Mouse (Mus musculus): ENCODE data around the gene Ky. TPM values are rescaled to one million over a fixed set of nuclear protein-coding genes. Genes with fewer than 3 reads are reported as not detected.

The Ky gene
- total RNA-seq, 2 experiments from 2014 or later = 3.1 to 3.9 TPM

GRCm38 (mm10) chr9:102544773-102545366, 39.3 kb downstream of the Ky start:
- peak; percentile 88 to 89 for DNase-seq (ENCODE audit: low spot score in 2 of 2)
- intact Hi-C loops (cut with DNase I) = loop anchor here (5.0 to 10.0 kb wide), 4 partner anchors 143 to 1230 kb away; partner anchors contain the start of gene Ephb1

DNA sequence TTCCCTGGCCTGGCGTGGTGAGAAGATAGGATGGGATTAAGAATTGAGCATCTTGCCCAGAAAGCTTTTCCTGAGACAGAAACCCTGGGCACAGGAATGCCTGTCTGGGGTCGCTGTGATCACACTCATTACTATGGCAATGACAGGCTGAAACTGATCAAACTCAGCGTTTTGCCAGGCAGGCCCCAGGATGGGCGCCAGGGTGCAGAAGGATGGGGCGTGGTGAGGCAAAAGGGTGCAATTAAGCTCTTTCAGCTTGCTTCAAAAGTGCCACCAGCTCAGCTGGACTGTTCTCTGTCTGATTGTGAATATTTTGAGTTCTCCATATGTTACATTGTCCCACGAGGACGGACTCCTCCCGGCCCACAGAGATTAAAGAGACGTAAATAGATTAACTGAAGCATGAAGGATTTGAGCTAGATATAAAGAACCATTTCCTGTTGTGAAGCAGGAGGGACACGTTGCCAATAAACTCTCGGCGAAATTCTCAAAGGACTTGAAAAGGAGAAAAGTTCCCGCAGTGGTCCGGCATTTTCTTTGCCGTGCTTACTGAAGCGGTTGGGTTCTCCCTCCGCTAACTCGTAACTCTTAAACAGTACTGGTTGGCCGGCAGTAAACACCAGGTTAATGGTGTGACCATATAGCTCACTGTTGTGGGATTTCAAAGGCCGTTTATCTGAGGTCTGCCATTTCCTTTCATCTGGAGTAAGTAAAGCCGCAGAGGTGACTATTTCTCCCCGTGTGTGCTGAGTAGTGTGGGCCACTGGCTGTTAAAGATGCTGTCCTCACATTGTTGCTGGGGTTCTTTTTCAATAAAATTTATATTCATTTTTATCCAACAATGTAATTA, 40.1 kb downstream of the Ky start:
- DNase-seq (ENCODE audit: low spot score in 2 of 2) = no peak
- intact Hi-C loops (cut with DNase I) = loop anchor here (5.0 to 10.0 kb wide), 4 partner anchors 143 to 1231 kb away; partner anchors contain the start of gene Ephb1

DNA sequence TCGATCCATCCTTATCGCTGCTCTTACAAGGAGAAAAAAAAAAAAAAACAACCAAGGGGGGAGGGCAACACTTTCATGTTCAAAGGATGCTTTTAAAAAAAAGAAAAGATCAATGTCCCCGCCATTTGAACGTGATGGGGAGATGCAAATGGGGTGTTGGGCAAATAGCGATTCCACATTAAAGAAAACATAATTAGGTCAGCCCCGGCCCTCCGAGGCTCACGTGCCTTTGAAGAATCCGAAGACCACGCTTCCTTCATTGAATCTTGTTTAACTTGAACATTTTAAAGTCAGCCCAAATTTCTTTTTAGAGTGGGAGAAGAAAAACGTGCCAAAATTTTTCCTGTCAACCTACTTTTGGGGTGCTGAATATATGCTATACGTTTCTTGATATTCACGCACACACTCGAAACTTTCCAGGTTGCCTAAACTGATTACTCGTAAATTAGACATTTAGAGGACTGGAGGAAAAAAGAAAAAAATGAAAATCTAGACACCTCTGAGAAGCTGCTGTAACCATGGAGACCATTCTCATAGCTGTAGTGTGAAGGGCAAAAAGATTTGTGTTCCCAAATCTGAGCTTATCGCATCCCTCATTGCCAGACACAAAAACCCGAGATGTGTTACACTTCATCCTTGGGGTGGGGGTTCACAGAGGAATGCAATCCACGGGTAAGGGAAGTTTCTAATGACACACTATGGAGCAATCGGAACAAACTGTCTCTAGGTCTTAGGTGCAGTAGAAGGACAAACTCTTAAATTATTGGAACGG, 40.9 kb downstream of the Ky start:
- intact Hi-C loops (cut with DNase I) = loop anchor here (5.0 to 10.0 kb wide), 4 partner anchors 144 to 1232 kb away; partner anchors contain the start of gene Ephb1
- peak in 1 of 2 experiments; percentile 43 for DNase-seq (ENCODE audit: low spot score in 2 of 2)

DNA sequence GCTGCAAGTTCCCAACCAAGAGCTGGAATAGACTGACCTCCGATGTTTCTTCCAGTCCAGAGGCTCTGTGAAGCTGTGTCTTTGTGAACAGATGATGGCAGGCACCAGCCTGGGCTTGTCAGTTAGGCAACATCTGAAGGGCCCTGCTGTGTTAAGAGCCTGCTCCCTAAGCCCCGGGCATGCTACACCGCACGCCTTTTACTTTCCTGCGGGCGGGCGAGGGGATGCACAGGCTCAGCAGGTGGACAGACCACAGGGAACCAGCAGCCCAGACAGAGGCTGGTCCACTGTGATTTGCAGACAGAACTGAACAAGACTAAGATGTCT, 41.4 kb downstream of the Ky start:
- intact Hi-C loops (cut with DNase I) = loop anchor here (5.0 to 10.0 kb wide), 4 partner anchors 145 to 1232 kb away; partner anchors contain the start of gene Ephb1
- DNase-seq (ENCODE audit: low spot score in 2 of 2) = no peak

DNA sequence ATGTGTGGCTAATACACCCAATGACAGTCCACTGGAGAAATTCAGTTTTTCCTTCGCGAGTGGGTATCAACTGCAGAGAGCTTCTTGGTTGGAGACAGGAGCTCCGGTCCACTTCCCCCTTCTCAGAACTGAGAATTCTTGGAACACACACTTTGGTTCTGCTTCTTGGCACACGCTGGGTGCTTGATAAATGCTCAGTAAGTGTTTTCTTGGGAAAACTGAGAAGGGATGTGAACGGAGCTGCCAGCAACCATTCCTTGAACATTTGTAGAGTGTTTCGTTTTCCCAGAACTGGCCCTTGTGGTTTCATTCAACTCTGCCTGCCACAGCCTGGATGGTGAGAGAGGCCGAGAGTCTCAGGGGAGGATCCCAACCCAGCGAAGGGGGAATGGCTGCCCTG, 43.7 kb downstream of the Ky start:
- no peak for DNase-seq (ENCODE audit: low spot score in 2 of 2)
- intact Hi-C loops (cut with DNase I) = loop anchor here (5.0 to 10.0 kb wide), 4 partner anchors 147 to 1234 kb away; partner anchors contain the start of gene Ephb1

DNA sequence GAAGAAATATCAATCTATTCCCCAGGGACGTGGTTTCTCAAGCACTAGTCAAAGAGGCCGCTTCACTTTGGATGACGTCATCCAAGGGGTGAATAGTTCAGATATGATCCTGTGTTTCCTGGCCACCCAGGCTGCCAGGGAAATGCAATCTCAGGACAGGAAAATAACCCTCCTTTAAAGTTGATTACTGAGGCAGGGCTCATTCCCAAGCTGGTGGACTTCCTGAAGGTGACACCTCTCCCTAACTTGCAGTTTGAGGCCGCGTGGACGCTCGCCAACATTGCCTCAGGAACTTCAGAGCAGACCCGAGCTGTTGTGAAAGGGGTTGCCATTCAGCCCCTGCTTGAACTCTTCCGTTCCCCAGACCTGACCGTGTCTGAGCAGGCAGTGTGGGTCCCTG, 46.2 kb downstream of the Ky start:
- intact Hi-C loops (cut with DNase I) = no loop called here
- DNase-seq (ENCODE audit: low spot score in 2 of 2) = no peak

DNA sequence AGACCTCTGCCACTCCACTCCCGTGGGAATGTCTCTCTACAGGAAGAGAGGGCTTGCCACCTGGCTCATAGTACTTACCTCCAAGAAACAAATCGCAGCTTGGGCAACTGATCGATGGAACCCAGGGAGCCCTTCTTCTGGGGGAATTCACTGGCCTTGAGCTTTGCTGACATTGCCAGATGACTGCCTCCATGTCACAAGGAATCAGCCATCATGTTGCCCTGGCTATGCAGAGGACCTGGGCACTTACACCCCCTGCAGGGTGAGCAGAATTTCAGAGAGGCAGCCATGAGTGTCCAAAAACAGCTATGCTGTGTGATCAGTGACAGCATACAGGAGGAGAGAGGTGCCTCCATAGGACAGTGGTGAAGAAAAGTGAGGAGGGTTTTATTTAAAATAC, 48.2 kb downstream of the Ky start:
- intact Hi-C loops (cut with DNase I) = no loop called here
- DNase-seq (ENCODE audit: low spot score in 2 of 2) = no peak

GRCm38 (mm10) chr9:102558463-102558862, 52.9 kb downstream of the Ky start:
- DNase-seq (ENCODE audit: low spot score in 2 of 2) = no peak
- intact Hi-C loops (cut with DNase I) = no loop called here

- intact Hi-C loops (cut with DNase I) = no loop called here
- no peak for DNase-seq (ENCODE audit: low spot score in 2 of 2)
Measured at GRCm38 (mm10) chr9:102572888-102573287, 67.3 kb downstream of the Ky start.

DNA sequence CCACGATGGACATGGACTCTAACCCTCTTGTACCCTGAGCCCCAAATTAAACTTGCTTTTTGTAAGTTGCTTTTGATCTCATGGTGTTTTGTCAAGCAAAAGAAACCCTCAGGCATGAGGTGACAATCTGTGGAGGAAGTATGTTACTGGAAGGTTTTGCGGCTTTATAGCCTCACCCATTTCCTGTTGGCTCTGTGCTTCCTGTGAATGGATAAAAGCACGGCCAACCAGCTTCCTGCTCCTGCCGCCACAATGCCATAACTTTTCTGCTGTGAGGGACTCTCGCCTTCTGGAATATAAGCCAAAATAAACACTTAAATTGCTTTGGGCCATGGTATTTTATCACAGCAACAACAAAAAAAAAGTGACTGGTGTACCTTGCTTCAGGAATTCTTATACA, 71.9 kb downstream of the Ky start:
- intact Hi-C loops (cut with DNase I) = no loop called here
- no peak for DNase-seq (ENCODE audit: low spot score in 2 of 2)

DNA sequence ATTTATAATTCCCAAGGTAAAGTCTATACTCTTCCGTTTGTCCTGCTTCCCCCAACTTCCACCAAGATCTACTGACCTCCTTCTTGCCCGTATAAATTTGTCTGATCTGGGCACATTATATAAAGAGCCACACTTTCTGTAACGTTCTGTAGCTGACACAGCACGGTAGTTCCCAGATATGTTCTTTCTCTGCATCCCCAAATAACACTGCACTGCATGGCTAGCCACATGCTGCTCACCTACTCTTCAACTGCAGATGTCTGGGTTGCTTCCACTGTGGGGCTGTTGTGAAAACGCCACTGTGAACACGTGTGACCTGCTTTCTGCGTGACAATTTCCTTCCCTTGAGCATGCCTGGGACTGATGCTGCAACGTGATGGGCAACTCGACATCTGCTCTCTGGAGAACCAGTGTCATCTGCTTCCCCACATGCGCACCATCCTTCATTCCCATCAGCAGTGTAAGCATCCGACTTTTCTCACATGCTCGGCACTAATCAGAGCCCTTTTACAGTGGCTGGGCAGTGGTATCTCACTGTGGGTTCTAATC, 76.4 kb downstream of the Ky start:
- intact Hi-C loops (cut with DNase I) = no loop called here
- DNase-seq (ENCODE audit: low spot score in 2 of 2) = peak in 1 of 2 experiments; percentile 66

- intact Hi-C loops (cut with DNase I) = no loop called here
- DNase-seq (ENCODE audit: low spot score in 2 of 2) = no peak
Measured at GRCm38 (mm10) chr9:102587347-102587746, 81.8 kb downstream of the Ky start.

DNA sequence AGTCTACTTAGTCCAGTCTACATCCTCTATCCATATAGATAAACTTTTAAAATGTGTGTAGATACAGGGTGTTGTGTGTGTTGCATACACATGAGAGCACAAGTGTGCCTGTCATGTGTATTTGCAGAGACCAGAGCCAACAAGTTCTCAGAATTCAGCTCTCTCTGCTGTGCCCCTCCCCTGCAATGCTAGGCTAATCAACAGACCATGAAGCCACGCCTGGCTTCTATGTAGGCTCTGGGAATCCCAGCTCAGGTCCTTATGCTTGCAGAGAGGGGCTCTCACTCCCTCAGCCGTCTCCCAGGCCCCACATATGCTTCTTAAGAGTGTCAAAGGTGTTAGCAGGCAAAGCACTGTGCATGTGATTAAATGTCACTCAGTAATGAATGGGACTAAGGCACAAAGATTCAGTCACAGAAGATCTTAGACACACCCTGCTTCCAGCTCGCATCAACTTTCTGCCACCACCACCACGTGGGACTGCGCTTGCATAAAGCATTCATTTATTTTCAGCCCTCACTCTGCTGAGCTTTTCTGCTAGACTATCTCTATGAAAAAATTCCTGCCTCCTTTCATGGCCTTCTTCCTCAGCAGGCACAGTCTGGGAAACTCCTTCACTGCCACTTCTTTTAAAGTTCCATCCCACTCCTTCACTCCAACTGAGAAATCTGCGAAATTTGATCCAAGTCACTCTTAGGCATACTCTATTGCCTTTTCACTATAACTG, 89.3 kb downstream of the Ky start:
- intact Hi-C loops (cut with DNase I) = no loop called here
- peak; percentile 26 to 39 for DNase-seq (ENCODE audit: low spot score in 2 of 2)

Other genes with a start within 250 kb of the Ky start
- gene Ephb1, start 151.1 kb upstream of the Ky start, total RNA-seq (2021) = 10 to 100 TPM; 39.2 to 40.5 TPM
- 10 to 100 TPM; 84.6 to 96.5 TPM for gene Anapc13, start 120.5 kb downstream of the Ky start, total RNA-seq (2021)
- gene Cep63, start 120.8 kb downstream of the Ky start, total RNA-seq (2021) = 10 to 100 TPM; 23.7 to 25.1 TPM
- 10 to 100 TPM; 16.7 to 19.5 TPM for gene Amotl2, start 210.9 kb downstream of the Ky start, total RNA-seq (2021)

Data from left cerebral cortex, postnatal 14 days (tissue).